Mouse (Mus musculus) midbrain, embryonic 16.5 days (tissue): Measurements from ENCODE around the gene Rft1. TPM values are rescaled to one million over a fixed set of nuclear protein-coding genes. Genes with fewer than 3 reads are reported as not detected.

Experiments used
- ATAC-seq: fragments of 200-750 bp; cut with Nextera tagmentation; 2 replicates; pipeline ENCODE4 v1.8.0; 2017; ENCODE audit warnings: moderate TSS enrichment
- H3K27ac ChIP-seq: fragments of 300-500 bp; sonication (generic); 2 replicates; pipeline ENCODE4 v1.5.1; 2014; ENCODE audit warnings: mild to moderate bottlenecking, low read length, mixed read lengths
- H3K27me3 ChIP-seq: fragments of 300-500 bp; sonication (generic); 2 replicates; pipeline ENCODE4 v1.6.1; 2014; ENCODE audit warnings: low read depth, low read length, mixed read lengths; ENCODE audit not compliant: control insufficient read depth, insufficient read depth
- H3K36me3 ChIP-seq: fragments of 300-500 bp; sonication (generic); 2 replicates; pipeline ENCODE4 v1.6.1; 2014; ENCODE audit warnings: mild to moderate bottlenecking, low read length, moderate library complexity, mixed read lengths; ENCODE audit not compliant: control insufficient read depth, insufficient read depth
- H3K4me1 ChIP-seq: fragments of 300-500 bp; sonication (generic); 2 replicates; pipeline ENCODE4 v1.6.1; 2014; ENCODE audit warnings: mild to moderate bottlenecking, low read length, mixed read lengths; ENCODE audit not compliant: control insufficient read depth, insufficient read depth
- H3K4me2 ChIP-seq: fragments of 300-500 bp; sonication (generic); 2 replicates; pipeline ENCODE4 v1.6.1; 2014; ENCODE audit warnings: mild to moderate bottlenecking, low read length, mixed read lengths
- H3K4me3 ChIP-seq: fragments of 300-500 bp; sonication (generic); 2 replicates; pipeline ENCODE4 v1.5.1; 2014; ENCODE audit warnings: low read depth, mild to moderate bottlenecking, low read length, moderate library complexity, mixed read lengths
- H3K9ac ChIP-seq: fragments of 300-500 bp; sonication (generic); 2 replicates; pipeline ENCODE4 v1.6.1; 2014; ENCODE audit warnings: low read depth, low read length, mixed read lengths
- H3K9me3 ChIP-seq: fragments of 300-500 bp; sonication (generic); replicated peaks from 2 replicates; pipeline ENCODE4 v1.6.1; 2014; ENCODE audit warnings: mild to moderate bottlenecking, low read length, mixed read lengths; ENCODE audit not compliant: control insufficient read depth, poor library complexity, severe bottlenecking
- WGBS: fragments of 180-500 bp; shearing (Covaris S2); extraction: QIAGEN DNeasy Blood & Tissue Kit; methylation state at CpG from one replicate; pipeline ENCODE4 v1.1.7; 2014; 5-methylcytosine and 5-hydroxymethylcytosine counted together
- polyA plus RNA-seq: library from polyadenylated mRNA; unstranded; fragments of >200 nt; fragmentation: Nextera tagmentation; extraction: Ambion mirVana; gene quantifications from 2 replicates; pipeline ENCODE4 v1.2.1, GENCODE M21; 2015

Rft1 gene
- polyA plus RNA-seq, 1 experiment from 2014 or later: 9.4 TPM

DNA sequence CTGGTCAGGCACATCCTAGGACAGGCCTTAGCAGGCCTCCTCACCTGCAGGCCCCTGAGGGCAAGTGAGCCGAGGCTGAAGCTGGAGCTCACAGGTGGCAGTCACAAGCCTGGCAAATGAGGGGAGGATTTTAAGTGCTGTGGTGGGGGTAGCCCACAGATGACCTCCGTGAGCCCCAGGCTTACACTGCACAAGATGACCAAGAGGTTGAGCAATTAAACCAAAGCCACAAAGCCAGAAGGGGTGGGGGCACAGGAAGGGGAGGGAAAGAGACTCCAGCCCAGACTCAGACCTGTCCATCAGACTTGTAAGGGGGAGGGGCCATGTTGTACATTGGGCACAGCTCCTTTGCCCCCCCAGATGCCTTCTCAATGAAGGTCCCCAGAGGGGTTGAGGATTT is 37.4 kb upstream of the Rft1 start:
- ATAC-seq: no peak
- Histone ChIP-seq H3K9ac (no peak overlapping the region), H3K27me3 (no peaks in the 10 kb centered on the region), H3K4me2 (no peak overlapping the region), H3K27ac (no peak overlapping the region), H3K4me3 (no peak overlapping the region), H3K36me3 (no peaks in the 10 kb centered on the region), H3K4me1 (no peaks in the 10 kb centered on the region), H3K9me3 (no peaks in the 10 kb centered on the region)
- WGBS: 86% methylated on average over 2 of the region's 2 CpGs

DNA sequence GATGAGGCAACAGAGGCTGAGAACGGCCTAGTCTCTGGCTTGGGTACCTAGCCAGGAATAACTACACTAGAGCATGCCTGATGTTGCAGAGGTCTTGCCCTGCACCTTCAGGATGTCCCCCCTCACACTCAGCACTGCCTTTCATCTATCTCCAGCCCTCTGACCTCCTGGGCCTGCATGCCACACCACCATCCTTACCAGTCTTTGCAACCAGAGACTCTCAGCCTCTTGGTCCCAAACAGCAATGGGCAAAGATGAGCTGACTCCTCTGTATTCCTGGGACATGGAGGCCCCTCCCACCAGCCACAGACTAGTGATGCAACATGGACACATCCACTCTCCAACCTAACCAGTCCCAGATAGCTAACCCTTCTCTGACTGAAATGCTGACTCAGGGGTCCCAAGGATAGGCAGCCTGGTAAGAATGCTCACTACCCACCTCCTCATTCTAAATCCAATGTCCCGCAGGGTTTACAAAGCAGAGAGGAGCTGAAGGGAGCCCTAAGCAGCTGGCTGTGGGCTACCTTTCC is 35.3 kb upstream of the Rft1 start:
- H3K9me3 ChIP-seq: no peaks in the 10 kb centered on the region
- no peaks in the 10 kb centered on the region for H3K27me3 ChIP-seq
- no peak overlapping the region for H3K9ac ChIP-seq
- no peak overlapping the region for H3K27ac ChIP-seq
- no peak for ATAC-seq
- H3K4me3 ChIP-seq: no peak overlapping the region
- H3K4me2 ChIP-seq: no peak overlapping the region
- 83% methylated on average over 2 of the region's 2 CpGs for WGBS
- H3K4me1 ChIP-seq: no peaks in the 10 kb centered on the region
- no peaks in the 10 kb centered on the region for H3K36me3 ChIP-seq

DNA sequence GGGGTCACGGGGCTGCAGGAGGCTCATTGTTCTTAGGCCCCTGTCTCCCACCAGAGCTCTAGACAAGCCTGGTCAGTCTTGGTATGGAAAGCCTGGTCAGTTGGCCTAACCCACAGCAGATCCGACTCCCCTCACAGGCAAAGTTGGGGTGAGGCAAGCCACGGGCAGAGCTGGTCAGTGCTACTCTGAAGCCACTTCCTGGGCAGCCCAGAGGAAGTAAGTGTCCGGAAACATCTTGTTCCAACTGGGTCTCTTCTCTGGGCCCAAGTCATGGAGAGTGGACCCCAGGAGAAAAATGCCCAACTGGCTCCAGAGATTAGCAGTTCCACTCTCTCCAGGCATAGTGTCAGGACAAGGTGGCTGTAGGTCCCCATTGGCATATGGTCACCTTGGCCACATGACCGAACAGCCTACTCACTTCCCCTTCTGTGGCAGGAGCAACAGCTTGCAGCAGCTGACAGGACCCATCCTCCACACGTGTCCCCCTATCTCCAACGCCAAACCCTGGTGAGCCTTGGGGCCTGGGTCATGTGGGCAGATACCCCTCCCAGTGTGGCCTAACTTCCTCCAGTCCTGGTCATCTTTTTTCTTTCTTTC is 34.1 kb upstream of the Rft1 start:
- Histone ChIP-seq H3K4me1 (peaks cover 2% of the 10 kb centered on the region; the same call in 1 of the 2 replicates), H3K27me3 (peaks cover 3% of the 10 kb centered on the region; the same call in 1 of the 2 replicates), H3K4me2 (no peak overlapping the region), H3K9me3 (no peaks in the 10 kb centered on the region), H3K4me3 (no peak overlapping the region), H3K27ac (no peak overlapping the region), H3K9ac (no peak overlapping the region), H3K36me3 (no peaks in the 10 kb centered on the region)
- 81% methylated on average over 7 of the region's 7 CpGs for WGBS
- no peak for ATAC-seq

GRCm38 (mm10) chr14:30622130-30622529 is 32.0 kb upstream of the Rft1 start:
- no peak overlapping the region for H3K4me2 ChIP-seq
- H3K9ac ChIP-seq: no peak overlapping the region
- H3K4me1 ChIP-seq: peaks cover 10% of the 10 kb centered on the region; the same call in 1 of the 2 replicates
- no peaks in the 10 kb centered on the region for H3K9me3 ChIP-seq
- no peaks in the 10 kb centered on the region for H3K36me3 ChIP-seq
- WGBS: 90% methylated on average over 7 of the region's 7 CpGs
- H3K27me3 ChIP-seq: peaks cover 17% of the 10 kb centered on the region
- ATAC-seq: no peak
- H3K27ac ChIP-seq: no peak overlapping the region
- H3K4me3 ChIP-seq: no peak overlapping the region

DNA sequence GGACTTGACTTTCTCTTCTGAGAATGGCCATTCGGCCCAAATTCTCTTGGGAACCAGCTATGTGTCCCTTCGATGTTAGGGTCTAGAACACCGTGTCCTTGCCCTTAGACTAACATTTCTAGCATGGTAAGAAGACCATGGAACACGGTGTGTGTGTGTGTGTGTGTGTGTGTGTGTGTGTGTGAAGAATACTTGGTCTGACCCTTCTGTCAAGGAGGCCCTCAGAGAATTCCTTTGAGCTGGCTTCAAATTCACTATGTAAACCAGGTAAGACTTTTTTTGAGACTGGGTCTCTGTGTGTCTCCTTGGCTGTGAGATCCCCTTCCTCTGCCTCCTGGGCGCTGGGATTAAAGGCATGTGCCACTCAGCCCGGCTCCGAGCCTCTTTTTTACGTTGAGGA is 31.6 kb upstream of the Rft1 start:
- H3K27ac ChIP-seq: no peak overlapping the region
- H3K4me1 ChIP-seq: peaks cover 10% of the 10 kb centered on the region; the same call in 1 of the 2 replicates
- no peak for ATAC-seq
- peaks cover 17% of the 10 kb centered on the region for H3K27me3 ChIP-seq
- 86% methylated on average over 8 of the region's 8 CpGs for WGBS
- no peak overlapping the region for H3K9ac ChIP-seq
- H3K9me3 ChIP-seq: no peaks in the 10 kb centered on the region
- H3K4me3 ChIP-seq: no peak overlapping the region
- no peak overlapping the region for H3K4me2 ChIP-seq
- no peaks in the 10 kb centered on the region for H3K36me3 ChIP-seq

- ATAC-seq: no peak
- Histone ChIP-seq H3K9ac (no peak overlapping the region), H3K4me1 (peaks cover 10% of the 10 kb centered on the region; the same call in 1 of the 2 replicates), H3K27me3 (peaks cover 17% of the 10 kb centered on the region), H3K4me2 (peak overlapping the region; percentile 8; the same call in 1 of the 2 replicates), H3K9me3 (no peaks in the 10 kb centered on the region), H3K27ac (no peak overlapping the region), H3K36me3 (no peaks in the 10 kb centered on the region), H3K4me3 (no peak overlapping the region)
- 52% methylated on average over 8 of the region's 8 CpGs for WGBS
These were observed 29.9 kb upstream of the Rft1 start for GRCm38 (mm10) chr14:30624277-30624721.

- H3K4me3 ChIP-seq: peak overlapping the region; percentile 47
- H3K4me2 ChIP-seq: peak overlapping the region; percentile 63
- H3K27ac ChIP-seq: no peak overlapping the region
- peak overlapping the region; percentile 61 for H3K9ac ChIP-seq
- under 1% methylated on average over 39 of the region's 39 CpGs for WGBS
- no peaks in the 10 kb centered on the region for H3K9me3 ChIP-seq
- peaks cover 10% of the 10 kb centered on the region; the same call in 1 of the 2 replicates for H3K4me1 ChIP-seq
- 0 out of 2 replicates have a peak, but pooled peaks have one; percentile 31 for ATAC-seq
- H3K36me3 ChIP-seq: no peaks in the 10 kb centered on the region
- H3K27me3 ChIP-seq: peaks cover 17% of the 10 kb centered on the region
These were observed 28.9 kb upstream of the Rft1 start for GRCm38 (mm10) chr14:30625131-30625807.

DNA sequence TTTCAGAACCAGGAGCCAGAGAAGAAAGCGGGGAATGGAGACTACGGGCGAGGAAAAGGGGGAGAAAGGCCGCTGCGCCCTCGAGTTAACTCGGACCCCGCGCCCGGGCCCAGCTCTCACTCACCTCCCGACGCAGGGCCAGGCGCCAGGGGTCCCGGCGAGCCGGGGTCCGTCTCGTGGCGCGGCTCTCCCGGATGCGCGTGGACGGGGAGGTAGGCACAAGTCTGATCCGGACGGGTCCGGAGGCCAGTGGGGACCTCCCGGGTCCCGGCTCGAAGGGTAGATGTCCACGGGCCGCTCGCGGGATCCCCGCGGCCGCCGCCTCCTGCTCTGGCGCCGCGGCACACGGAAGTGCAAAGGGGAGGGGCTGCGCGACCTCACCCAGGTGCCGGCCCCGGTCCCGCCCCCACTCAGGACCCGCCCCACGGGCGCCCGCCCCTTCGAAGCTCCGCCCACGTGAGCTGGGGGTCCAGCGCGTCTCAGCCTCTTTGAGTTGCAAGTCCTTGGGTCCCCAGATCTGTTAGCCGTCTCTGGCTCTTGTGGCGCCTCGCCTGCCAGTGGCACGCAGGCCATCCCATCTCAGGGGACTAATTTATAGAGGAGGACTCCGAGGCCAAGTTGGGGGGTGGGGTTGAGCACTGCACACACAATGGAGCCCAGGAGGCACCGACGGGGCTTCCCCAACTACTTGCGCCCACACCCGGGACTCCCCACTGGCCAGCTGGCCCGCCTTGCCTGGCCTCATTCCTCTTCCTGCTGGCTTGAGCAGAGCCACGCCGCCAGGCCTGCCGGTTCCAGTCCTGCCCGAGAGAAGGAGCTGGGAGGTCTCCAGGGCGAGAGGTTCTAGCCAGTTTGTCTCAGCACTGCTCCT is 28.1 kb upstream of the Rft1 start, which contains the start of gene Prkcd:
Prkcd (minus strand) TSS at position 355 of the 871 bp plus-strand sequence.
- no peaks in the 10 kb centered on the region for H3K36me3 ChIP-seq
- H3K27me3 ChIP-seq: peaks cover 17% of the 10 kb centered on the region
- peak; percentile 47 for ATAC-seq
- peak within 1 kb of the TSS; percentile 61 for H3K9ac ChIP-seq
- H3K4me2 ChIP-seq: peak within 1 kb of the TSS; percentile 63
- H3K27ac ChIP-seq: no peak within 1 kb of the TSS
- peak within 1 kb of the TSS; percentile 47 for H3K4me3 ChIP-seq
- peaks cover 10% of the 10 kb centered on the region; the same call in 1 of the 2 replicates for H3K4me1 ChIP-seq
- WGBS: 1% methylated on average over 61 of the region's 71 CpGs
- H3K9me3 ChIP-seq: no peaks in the 10 kb centered on the region
